Mouse (Mus musculus): ENCODE results near the gene Ccl9. TPM values are rescaled to one million over a fixed set of nuclear protein-coding genes. Genes with fewer than 3 reads are reported as not detected.

The Ccl9 gene
- 0.24 TPM for polyA plus RNA-seq (2014; fragmentation: Illumina TruSeq; extraction: RNeasy Lipid Tissue Mini Kit (QIAGEN cat#74804); ENCODE audit: low read depth, low replicate concordance)

GRCm38 (mm10) chr11:83578186-83578760 is at the start of gene Ccl9:
Ccl9 (minus strand) TSS chr11:83578636.

DNA sequence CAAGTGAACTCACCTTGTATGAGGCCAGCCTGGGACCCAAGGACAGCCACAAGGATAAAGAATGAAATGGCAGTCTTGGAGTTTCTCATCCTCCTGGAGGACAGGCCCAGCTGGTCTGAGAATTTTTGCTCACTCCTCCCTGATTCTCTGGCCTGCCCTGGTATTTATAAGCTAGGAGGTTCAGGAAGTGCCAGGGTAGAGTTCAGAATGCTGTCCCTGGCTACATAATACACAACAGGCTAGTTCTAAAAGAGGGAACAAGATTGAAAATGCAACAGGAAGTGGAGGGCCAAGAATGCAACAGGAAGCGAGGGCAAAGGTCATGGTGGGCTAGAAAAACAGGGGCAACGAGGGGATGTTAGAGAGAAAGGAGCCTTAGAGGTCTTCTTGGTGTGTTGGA is 14.4 kb upstream of the Ccl9 start, which contains the start of gene Ccl6:
Gene Ccl6, minus strand, starts transcription at position 235 of the 400 bp plus-strand sequence.

GRCm38 (mm10) chr11:83530360-83530759 is 48.1 kb downstream of the Ccl9 start, which contains the start of gene Ccl5:
Ccl5 (minus strand) TSS chr11:83530518.

Other genes starting within 250 kb of the Ccl9 start
- 0.08 TPM for gene Rasl10b, start 169.5 kb downstream of the Ccl9 start, polyA plus RNA-seq (2014; fragmentation: Illumina TruSeq; extraction: RNeasy Lipid Tissue Mini Kit (QIAGEN cat#74804); ENCODE audit: low read depth, low replicate concordance)
- not detected for gene Gas2l2, start 149.2 kb downstream of the Ccl9 start, polyA plus RNA-seq (2014; fragmentation: Illumina TruSeq; extraction: RNeasy Lipid Tissue Mini Kit (QIAGEN cat#74804); ENCODE audit: low read depth, low replicate concordance)
- gene 1700020L24Rik, start 141.0 kb downstream of the Ccl9 start, polyA plus RNA-seq (2014; fragmentation: Illumina TruSeq; extraction: RNeasy Lipid Tissue Mini Kit (QIAGEN cat#74804); ENCODE audit: low read depth, low replicate concordance) = 3.0 TPM
- gene Mmp28, start 115.6 kb downstream of the Ccl9 start, polyA plus RNA-seq (2014; fragmentation: Illumina TruSeq; extraction: RNeasy Lipid Tissue Mini Kit (QIAGEN cat#74804); ENCODE audit: low read depth, low replicate concordance) = 0.18 TPM
- gene Taf15, start 105.5 kb downstream of the Ccl9 start, polyA plus RNA-seq (2014; fragmentation: Illumina TruSeq; extraction: RNeasy Lipid Tissue Mini Kit (QIAGEN cat#74804); ENCODE audit: low read depth, low replicate concordance) = 156 TPM
- gene Heatr9, start 56.5 kb downstream of the Ccl9 start, polyA plus RNA-seq (2014; fragmentation: Illumina TruSeq; extraction: RNeasy Lipid Tissue Mini Kit (QIAGEN cat#74804); ENCODE audit: low read depth, low replicate concordance) = 30.0 TPM
- 0.52 TPM for gene Ccl5, start 48.1 kb downstream of the Ccl9 start, polyA plus RNA-seq (2014; fragmentation: Illumina TruSeq; extraction: RNeasy Lipid Tissue Mini Kit (QIAGEN cat#74804); ENCODE audit: low read depth, low replicate concordance)
- 0.76 TPM for gene Ccl6, start 14.5 kb upstream of the Ccl9 start, polyA plus RNA-seq (2014; fragmentation: Illumina TruSeq; extraction: RNeasy Lipid Tissue Mini Kit (QIAGEN cat#74804); ENCODE audit: low read depth, low replicate concordance)
- gene Rpl9-ps1, start 67.0 kb upstream of the Ccl9 start, polyA plus RNA-seq (2014; fragmentation: Illumina TruSeq; extraction: RNeasy Lipid Tissue Mini Kit (QIAGEN cat#74804); ENCODE audit: low read depth, low replicate concordance) = not detected
- not detected for gene Ccl3, start 70.7 kb upstream of the Ccl9 start, polyA plus RNA-seq (2014; fragmentation: Illumina TruSeq; extraction: RNeasy Lipid Tissue Mini Kit (QIAGEN cat#74804); ENCODE audit: low read depth, low replicate concordance)
- gene Ccl4, start 83.9 kb upstream of the Ccl9 start, polyA plus RNA-seq (2014; fragmentation: Illumina TruSeq; extraction: RNeasy Lipid Tissue Mini Kit (QIAGEN cat#74804); ENCODE audit: low read depth, low replicate concordance) = not detected
- 9.5 TPM for gene Wfdc17, start 125.4 kb upstream of the Ccl9 start, polyA plus RNA-seq (2014; fragmentation: Illumina TruSeq; extraction: RNeasy Lipid Tissue Mini Kit (QIAGEN cat#74804); ENCODE audit: low read depth, low replicate concordance)
- 0.62 TPM for gene Wfdc18, start 130.4 kb upstream of the Ccl9 start, polyA plus RNA-seq (2014; fragmentation: Illumina TruSeq; extraction: RNeasy Lipid Tissue Mini Kit (QIAGEN cat#74804); ENCODE audit: low read depth, low replicate concordance)
- gene Wfdc21, start 168.3 kb upstream of the Ccl9 start, polyA plus RNA-seq (2014; fragmentation: Illumina TruSeq; extraction: RNeasy Lipid Tissue Mini Kit (QIAGEN cat#74804); ENCODE audit: low read depth, low replicate concordance) = not detected
- 2.6 TPM for gene Heatr6, start 175.1 kb upstream of the Ccl9 start, polyA plus RNA-seq (2014; fragmentation: Illumina TruSeq; extraction: RNeasy Lipid Tissue Mini Kit (QIAGEN cat#74804); ENCODE audit: low read depth, low replicate concordance)

All from testis, adult 10 weeks (tissue).